Mouse (Mus musculus) neural tube, embryonic 13.5 days (tissue): ENCODE data around the gene Cep41. TPM values are rescaled to one million over a fixed set of nuclear protein-coding genes. Genes with fewer than 3 reads are reported as not detected.

Experiments
- ATAC-seq: fragments of 200-750 bp; cut with Nextera tagmentation; 2 replicates; pipeline ENCODE4 v1.8.0; 2017; ENCODE audit warnings: low read depth, mild to moderate bottlenecking, moderate TSS enrichment, moderate library complexity
- H3K27ac ChIP-seq: fragments of 300-500 bp; sonication (generic); replicated peaks from 2 replicates; pipeline ENCODE4 v1.5.1; 2015; ENCODE audit warnings: moderate library complexity, mild to moderate bottlenecking, inconsistent platforms
- H3K27me3 ChIP-seq: fragments of 300-500 bp; sonication (generic); 2 replicates; pipeline ENCODE4 v1.6.1; 2015; ENCODE audit warnings: mild to moderate bottlenecking, inconsistent platforms
- H3K36me3 ChIP-seq: fragments of 300-500 bp; sonication (generic); 2 replicates; pipeline ENCODE4 v1.6.1; 2015; ENCODE audit warnings: mild to moderate bottlenecking, inconsistent platforms
- H3K4me1 ChIP-seq: fragments of 300-500 bp; sonication (generic); replicated peaks from 2 replicates; pipeline ENCODE4 v1.6.1; 2015; ENCODE audit warnings: inconsistent platforms
- H3K4me2 ChIP-seq: fragments of 300-500 bp; sonication (generic); 2 replicates; pipeline ENCODE4 v1.6.1; 2015; ENCODE audit warnings: inconsistent platforms, mild to moderate bottlenecking, moderate library complexity
- H3K4me3 ChIP-seq: fragments of 300-500 bp; sonication (generic); 2 replicates; pipeline ENCODE4 v1.5.1; 2015; ENCODE audit warnings: mild to moderate bottlenecking, inconsistent platforms
- H3K9ac ChIP-seq: fragments of 300-500 bp; sonication (generic); 2 replicates; pipeline ENCODE4 v1.6.1; 2015; ENCODE audit warnings: moderate library complexity, mild to moderate bottlenecking, inconsistent platforms
- H3K9me3 ChIP-seq: fragments of 300-500 bp; sonication (generic); 2 replicates; pipeline ENCODE4 v1.6.1; 2016; ENCODE audit warnings: inconsistent platforms
- WGBS: fragments of 180-500 bp; shearing (Covaris S2); methylation state at CpG from one replicate; pipeline ENCODE4 v1.1.7; 2015; 5-methylcytosine and 5-hydroxymethylcytosine counted together
- polyA plus RNA-seq: library from polyadenylated mRNA; unstranded; fragments of >200 nt; fragmentation: Nextera tagmentation; extraction: Ambion mirVana; gene quantifications from 2 replicates; pipeline ENCODE4 v1.2.1, GENCODE M21; 2015

The Cep41 gene
- polyA plus RNA-seq, 1 experiment from 2014 or later, result 12.2 TPM

DNA sequence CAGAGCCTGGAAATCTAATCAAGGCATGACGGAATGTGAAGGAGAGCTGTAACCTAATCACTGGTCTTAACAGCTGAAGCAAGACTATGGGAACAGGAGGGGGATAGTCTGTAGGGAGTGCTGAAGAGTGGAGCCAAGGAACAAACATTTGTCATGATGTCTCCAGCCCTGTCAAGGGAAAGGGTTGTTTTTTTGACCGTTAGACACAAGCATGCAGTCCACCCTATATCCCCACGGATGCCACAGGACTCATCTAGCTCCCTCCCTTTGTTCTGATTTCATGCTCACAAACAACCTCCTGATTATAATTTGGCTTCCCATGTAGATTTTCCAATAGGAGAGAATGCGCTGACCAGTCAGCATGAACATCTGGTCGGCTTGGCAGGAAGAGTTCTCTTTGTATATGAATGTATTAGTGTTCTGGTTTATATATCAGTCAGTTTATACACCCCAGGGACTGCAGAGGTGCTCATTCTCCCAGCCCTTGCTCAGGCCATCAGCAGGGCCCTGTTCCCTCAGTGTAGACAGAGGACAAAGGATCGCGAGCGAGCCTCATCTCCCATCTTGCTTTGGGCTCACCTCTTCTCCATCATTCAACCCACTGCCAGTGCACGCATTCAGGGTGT lies 10.5 kb upstream of the Cep41 start:
- H3K4me3 ChIP-seq, result no peak overlapping the region
- no peak overlapping the region for H3K4me2 ChIP-seq
- no peak overlapping the region for H3K9ac ChIP-seq
- ATAC-seq, result no peak
- no peaks in the 10 kb centered on the region for H3K36me3 ChIP-seq
- peaks cover 4% of the 10 kb centered on the region for H3K4me1 ChIP-seq
- H3K9me3 ChIP-seq, result no peaks in the 10 kb centered on the region
- 88% methylated on average over 9 of the region's 9 CpGs for WGBS
- no peak overlapping the region for H3K27ac ChIP-seq
- no peaks in the 10 kb centered on the region for H3K27me3 ChIP-seq

DNA sequence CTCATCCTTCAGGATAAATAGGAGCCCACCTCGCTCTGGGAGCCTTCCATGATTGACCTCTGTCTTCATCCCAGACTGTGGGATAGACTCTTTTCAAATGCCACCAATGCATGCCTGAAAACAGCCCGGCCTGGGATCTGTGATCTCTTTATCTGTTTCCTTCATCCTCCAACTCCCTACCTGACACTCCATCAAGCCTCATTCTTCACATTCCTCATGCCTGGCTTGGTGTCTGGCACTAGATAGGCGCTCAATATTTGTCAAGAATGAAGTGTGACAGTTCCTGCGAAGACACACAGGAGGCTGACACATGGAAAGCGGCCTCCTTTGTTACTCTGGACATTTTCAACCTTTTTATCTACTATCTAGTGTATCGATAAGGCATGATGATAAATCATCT lies 9.9 kb upstream of the Cep41 start:
- Histone ChIP-seq H3K4me1 (no peaks in the 10 kb centered on the region), H3K27me3 (no peaks in the 10 kb centered on the region), H3K27ac (no peak overlapping the region), H3K9ac (no peak overlapping the region), H3K9me3 (no peaks in the 10 kb centered on the region), H3K4me3 (no peak overlapping the region), H3K4me2 (no peak overlapping the region), H3K36me3 (no peaks in the 10 kb centered on the region)
- WGBS, result 87% methylated on average over 6 of the region's 6 CpGs
- ATAC-seq, result no peak

DNA sequence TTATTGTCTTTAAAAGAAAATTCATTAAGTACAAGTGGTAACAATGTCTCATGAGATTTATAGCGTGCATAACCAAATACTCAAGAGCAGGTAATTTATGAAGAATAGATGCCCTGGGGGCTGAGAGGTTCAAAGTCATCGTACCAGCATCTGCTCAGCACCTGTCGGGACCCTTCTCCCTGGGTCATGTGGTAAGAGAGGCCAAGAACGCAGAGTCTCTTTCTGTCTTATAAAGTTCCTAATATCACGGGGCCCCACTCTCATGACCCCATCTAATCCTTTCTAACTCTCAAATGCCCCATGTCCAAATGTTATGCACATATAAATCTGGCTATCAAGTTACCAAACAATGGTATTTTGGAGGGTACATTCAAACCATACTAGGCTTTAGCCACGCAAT lies 9.3 kb upstream of the Cep41 start:
- no peaks in the 10 kb centered on the region for H3K4me1 ChIP-seq
- no peak overlapping the region for H3K27ac ChIP-seq
- H3K27me3 ChIP-seq, result no peaks in the 10 kb centered on the region
- H3K4me2 ChIP-seq, result no peak overlapping the region
- no peaks in the 10 kb centered on the region for H3K9me3 ChIP-seq
- WGBS, result 70% methylated on average over 6 of the region's 6 CpGs
- no peaks in the 10 kb centered on the region for H3K36me3 ChIP-seq
- no peak overlapping the region for H3K9ac ChIP-seq
- no peak overlapping the region for H3K4me3 ChIP-seq
- ATAC-seq, result no peak

DNA sequence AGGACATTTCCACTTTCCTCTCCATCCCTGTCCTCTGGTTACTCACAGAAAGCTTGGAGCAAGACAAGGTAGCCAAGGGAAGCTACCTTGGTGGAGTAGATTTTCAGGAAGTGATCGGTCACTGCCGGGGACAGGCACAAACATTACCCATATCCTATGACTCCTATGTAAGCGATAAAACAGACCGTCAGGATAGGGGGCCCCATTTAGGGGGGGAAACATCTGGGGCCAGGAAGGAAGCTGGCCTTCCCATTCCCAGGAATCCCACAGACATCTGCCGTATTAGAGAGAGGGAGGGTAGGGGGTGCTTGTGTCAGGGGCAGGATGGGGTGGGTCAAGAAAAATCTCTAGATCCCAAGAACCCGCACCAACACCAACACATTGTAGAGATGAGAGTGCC lies 6.6 kb upstream of the Cep41 start:
- Histone ChIP-seq H3K9me3 (no peaks in the 10 kb centered on the region), H3K4me3 (no peak overlapping the region), H3K4me1 (no peaks in the 10 kb centered on the region), H3K9ac (no peak overlapping the region), H3K36me3 (no peaks in the 10 kb centered on the region), H3K27me3 (no peaks in the 10 kb centered on the region), H3K4me2 (no peak overlapping the region), H3K27ac (0 out of 2 replicates have a peak overlapping the region, but pooled peaks have one; percentile 20)
- ATAC-seq, result no peak
- 76% methylated on average over 6 of the region's 6 CpGs for WGBS

DNA sequence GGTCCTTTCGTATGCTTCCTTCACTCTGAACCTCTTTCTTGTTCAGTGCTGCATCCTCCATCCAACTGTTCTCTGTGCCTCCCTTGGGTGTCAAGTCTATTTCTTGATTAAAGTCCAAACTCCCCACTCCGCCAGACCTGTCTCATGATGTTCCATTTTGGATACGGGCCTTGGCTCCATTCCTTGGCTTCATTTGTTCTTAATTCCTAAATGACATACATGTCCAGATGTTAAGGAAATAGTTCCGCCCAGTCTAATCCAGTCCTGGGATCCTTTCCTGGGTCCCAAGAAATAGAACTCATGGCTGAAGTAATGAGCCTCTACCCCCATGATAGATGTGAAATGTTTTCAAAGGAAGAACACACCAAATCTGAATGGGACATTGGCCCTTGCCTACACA lies 4.5 kb upstream of the Cep41 start:
- Histone ChIP-seq H3K4me2 (no peak overlapping the region), H3K4me3 (no peak overlapping the region), H3K27me3 (no peaks in the 10 kb centered on the region), H3K4me1 (peaks cover 10% of the 10 kb centered on the region), H3K9me3 (no peaks in the 10 kb centered on the region), H3K36me3 (no peaks in the 10 kb centered on the region), H3K27ac (no peak overlapping the region), H3K9ac (no peak overlapping the region)
- no peak for ATAC-seq
- WGBS, result 89% methylated on average over 4 of the region's 4 CpGs

DNA sequence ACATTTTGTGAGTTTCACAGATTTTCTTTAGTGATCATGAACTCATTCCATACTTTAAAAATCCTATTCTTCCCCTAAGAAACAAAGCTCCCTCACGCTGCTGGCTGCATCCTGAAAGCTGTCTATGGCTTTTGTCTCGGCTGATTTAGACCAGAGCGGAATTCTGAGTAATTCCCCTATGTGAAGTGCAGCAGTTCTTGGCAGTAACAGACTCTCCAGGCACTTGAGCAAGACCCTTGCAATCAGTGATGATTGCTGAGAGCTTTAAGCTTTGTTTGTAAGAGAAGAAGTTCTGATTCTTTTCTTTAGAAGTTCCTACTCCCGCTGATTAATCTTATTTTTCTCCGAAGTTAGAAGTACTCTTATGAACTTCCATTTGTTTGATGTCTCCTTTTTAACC lies 3.9 kb upstream of the Cep41 start:
- H3K27me3 ChIP-seq, result no peaks in the 10 kb centered on the region
- H3K4me3 ChIP-seq, result no peak overlapping the region
- WGBS, result 35% methylated on average over 5 of the region's 5 CpGs
- H3K4me2 ChIP-seq, result no peak overlapping the region
- H3K9me3 ChIP-seq, result no peaks in the 10 kb centered on the region
- H3K9ac ChIP-seq, result no peak overlapping the region
- 0 out of 2 replicates have a peak overlapping the region, but pooled peaks have one; percentile 13 for H3K27ac ChIP-seq
- no peaks in the 10 kb centered on the region for H3K36me3 ChIP-seq
- no peak for ATAC-seq
- H3K4me1 ChIP-seq, result peaks cover 15% of the 10 kb centered on the region

DNA sequence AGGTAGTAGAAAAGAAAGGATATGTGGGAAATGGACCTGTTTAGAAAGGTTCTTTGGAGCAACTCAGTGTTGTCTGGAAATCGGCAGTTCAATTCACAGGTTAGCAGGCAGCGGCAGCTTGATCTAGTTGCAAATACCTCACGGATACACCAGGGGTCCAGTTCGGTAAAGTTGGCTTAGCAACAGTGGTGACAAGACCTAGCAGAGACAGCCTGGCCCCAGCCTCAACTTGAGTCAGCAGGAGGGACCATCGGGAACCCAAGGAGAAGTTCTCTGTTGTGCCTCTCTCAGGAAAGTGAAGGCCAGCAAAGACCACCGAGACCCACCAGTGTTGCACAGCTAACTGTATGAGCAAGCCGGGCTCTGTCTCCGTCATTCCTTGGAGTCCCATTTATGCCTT lies 1.6 kb upstream of the Cep41 start:
- H3K27me3 ChIP-seq, result no peaks in the 10 kb centered on the region
- no peak for ATAC-seq
- no peak overlapping the region for H3K4me3 ChIP-seq
- peaks cover 15% of the 10 kb centered on the region for H3K4me1 ChIP-seq
- no peak overlapping the region for H3K27ac ChIP-seq
- WGBS, result 91% methylated on average over 8 of the region's 8 CpGs
- H3K4me2 ChIP-seq, result no peak overlapping the region
- no peak overlapping the region for H3K9ac ChIP-seq
- H3K36me3 ChIP-seq, result no peaks in the 10 kb centered on the region
- H3K9me3 ChIP-seq, result no peaks in the 10 kb centered on the region

DNA sequence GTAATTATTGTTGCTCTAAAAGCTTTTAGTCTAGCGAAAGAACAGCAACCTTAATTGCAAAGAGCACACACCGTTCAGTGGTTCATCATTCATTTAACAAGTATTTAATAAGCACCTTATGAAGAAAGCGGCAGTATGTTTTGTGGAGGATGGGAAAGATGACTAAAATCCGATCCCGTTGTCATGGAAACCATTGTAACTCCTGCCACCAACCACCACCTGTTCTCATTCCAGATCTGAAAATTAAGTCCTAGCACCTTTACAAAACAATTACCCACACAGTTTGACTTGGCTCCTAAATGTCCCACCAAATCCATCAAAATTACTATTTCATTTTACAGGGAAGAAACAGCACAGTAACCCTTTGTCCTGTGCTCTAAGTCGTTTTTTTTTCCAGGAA lies 660 bp upstream of the Cep41 start:
- Histone ChIP-seq H3K4me1 (peaks cover 15% of the 10 kb centered on the region), H3K9me3 (no peaks in the 10 kb centered on the region), H3K4me3 (peak overlapping the region; percentile 59), H3K36me3 (no peaks in the 10 kb centered on the region), H3K27me3 (no peaks in the 10 kb centered on the region), H3K4me2 (peak overlapping the region; percentile 56), H3K9ac (peak overlapping the region; percentile 43; the same call in 1 of the 2 replicates), H3K27ac (peak overlapping the region; percentile 56)
- peak; percentile 13 for ATAC-seq
- 35% methylated on average over 6 of the region's 6 CpGs for WGBS

DNA sequence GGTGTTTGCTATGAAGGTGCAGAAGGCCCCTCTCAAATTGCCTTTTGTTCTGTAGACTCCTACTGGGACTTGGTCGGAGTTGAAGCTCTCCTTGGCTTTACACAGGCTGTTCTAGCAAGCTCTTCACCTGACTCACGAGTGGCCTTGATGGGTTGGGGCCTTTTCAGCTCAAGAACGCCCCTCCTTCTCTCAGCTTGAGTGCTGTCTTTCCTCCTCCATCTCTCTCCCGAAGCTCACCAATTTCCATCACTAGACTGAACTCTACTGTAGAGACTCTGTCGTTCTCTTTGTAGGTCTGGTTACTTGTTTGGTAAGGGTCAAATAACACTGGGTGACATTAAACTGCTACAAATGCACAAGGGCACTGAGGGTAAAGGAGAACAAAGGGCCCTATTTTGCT lies 723 bp downstream of the Cep41 start:
- H3K4me1 ChIP-seq, result peaks cover 15% of the 10 kb centered on the region
- no peaks in the 10 kb centered on the region for H3K36me3 ChIP-seq
- H3K27ac ChIP-seq, result peak overlapping the region; percentile 92
- no peaks in the 10 kb centered on the region for H3K27me3 ChIP-seq
- no peaks in the 10 kb centered on the region for H3K9me3 ChIP-seq
- H3K9ac ChIP-seq, result peak overlapping the region; percentile 73
- peak overlapping the region; percentile 59 for H3K4me3 ChIP-seq
- ATAC-seq, result no peak; the same call in 1 of the 2 replicates
- 78% methylated on average over 5 of the region's 5 CpGs for WGBS
- H3K4me2 ChIP-seq, result peak overlapping the region; percentile 56

DNA sequence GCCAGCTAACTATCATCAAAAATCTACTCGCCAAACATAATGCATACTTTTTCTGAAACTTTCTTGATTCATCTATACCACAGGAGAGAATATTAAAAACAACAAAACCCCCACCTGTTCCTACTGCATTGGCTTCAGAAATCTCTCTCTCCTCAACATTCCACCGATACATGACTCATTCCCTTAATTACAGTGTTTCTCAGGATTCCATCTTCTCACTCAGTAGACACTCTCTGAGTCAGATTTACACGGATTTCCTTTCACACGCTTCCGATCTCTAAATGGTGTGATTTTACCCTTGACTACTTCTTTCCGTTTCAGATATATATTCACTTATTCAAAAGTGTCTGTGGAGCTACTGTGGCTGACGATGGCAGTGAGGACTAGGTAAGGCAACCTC lies 6.4 kb downstream of the Cep41 start:
- no peak overlapping the region for H3K27ac ChIP-seq
- H3K9me3 ChIP-seq, result no peaks in the 10 kb centered on the region
- H3K4me1 ChIP-seq, result peaks cover 10% of the 10 kb centered on the region
- 90% methylated on average over 7 of the region's 7 CpGs for WGBS
- no peak overlapping the region for H3K4me2 ChIP-seq
- H3K9ac ChIP-seq, result no peak overlapping the region
- no peak for ATAC-seq
- H3K36me3 ChIP-seq, result no peaks in the 10 kb centered on the region
- no peak overlapping the region for H3K4me3 ChIP-seq
- H3K27me3 ChIP-seq, result no peaks in the 10 kb centered on the region

DNA sequence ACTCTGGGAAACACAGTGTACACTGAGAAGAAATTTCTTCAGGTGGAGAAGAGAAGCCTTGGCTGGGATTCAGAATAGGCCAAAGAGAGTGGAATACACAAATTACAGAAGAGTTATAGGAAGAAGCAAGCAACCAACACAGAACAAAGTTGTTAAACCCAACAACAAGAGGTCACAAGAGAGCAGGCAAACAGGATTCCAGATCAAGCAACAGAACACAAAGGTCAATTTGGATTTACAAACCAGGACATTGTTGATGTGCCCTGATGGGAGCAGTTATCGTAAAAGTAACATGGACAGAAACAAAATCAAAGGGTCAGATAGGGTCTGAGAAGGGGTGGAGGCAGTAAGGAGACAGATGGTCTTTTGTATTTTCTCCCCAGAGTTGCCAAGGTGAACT lies 9.0 kb downstream of the Cep41 start:
- no peak for ATAC-seq

DNA sequence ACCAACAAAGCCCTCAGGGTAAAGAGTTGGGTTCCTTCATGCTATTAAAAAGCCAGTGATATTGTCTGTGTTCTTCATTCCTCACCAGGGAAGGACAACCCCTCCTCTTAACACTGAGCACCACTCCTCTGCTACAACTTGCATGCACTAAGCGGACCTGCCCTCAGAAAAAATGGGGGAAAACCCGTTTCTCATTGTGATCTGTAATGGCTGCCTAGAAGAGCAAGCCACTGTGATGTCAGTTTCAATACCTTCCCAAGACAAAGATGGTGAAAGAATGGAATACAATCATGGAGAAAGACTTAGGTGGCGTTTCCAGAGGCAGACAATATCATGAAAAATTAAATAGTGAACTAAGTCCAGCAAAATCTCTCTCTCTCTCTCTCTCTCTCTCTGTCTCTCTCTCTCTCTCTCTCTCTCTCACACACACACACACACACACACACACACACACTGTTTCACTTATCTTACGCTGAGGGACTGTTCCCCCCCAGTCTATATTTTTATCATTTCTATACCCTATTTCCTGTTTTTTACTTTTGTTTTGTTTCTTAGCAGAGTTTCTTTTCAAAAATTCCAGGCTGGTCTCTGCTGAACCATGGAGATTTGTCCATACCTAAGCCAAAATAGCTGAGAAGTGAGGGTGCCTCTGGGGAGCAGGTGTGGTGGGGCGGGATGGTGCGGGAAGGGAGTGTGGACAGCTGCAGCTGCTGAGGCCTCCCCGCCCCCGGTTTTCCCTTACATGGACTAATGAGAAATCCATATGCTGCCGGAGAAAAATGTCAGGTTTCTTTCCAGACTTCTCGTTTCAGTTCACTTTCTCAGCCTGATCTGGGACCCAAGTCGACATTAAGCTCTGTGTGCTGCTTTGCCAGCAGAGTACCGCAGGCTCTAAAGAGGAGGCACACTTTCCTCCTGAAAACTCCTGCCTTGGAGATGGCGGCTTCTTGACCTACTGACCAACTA lies 11.3 kb downstream of the Cep41 start:
- Histone ChIP-seq H3K27ac (peak overlapping the region; percentile 64; the same call in 1 of the 2 replicates), H3K9me3 (no peaks in the 10 kb centered on the region), H3K4me1 (peaks cover 26% of the 10 kb centered on the region), H3K36me3 (no peaks in the 10 kb centered on the region), H3K4me3 (no peak overlapping the region), H3K4me2 (no peak overlapping the region), H3K27me3 (no peaks in the 10 kb centered on the region), H3K9ac (0 out of 2 replicates have a peak overlapping the region, but pooled peaks have one; percentile 26)
- WGBS, result 60% methylated on average over 13 of the region's 13 CpGs
- no peak for ATAC-seq

More for the DNA sequence above, 9.0 kb downstream of the Cep41 start:
- no peak overlapping the region for H3K4me3 ChIP-seq
- H3K4me1 ChIP-seq, result peaks cover 15% of the 10 kb centered on the region
- no peaks in the 10 kb centered on the region for H3K9me3 ChIP-seq
- no peak overlapping the region for H3K4me2 ChIP-seq
- no peak overlapping the region for H3K9ac ChIP-seq
- no peaks in the 10 kb centered on the region for H3K36me3 ChIP-seq
- no peak overlapping the region for H3K27ac ChIP-seq
- H3K27me3 ChIP-seq, result no peaks in the 10 kb centered on the region
- 61% methylated on average over 1 of the region's 1 CpGs for WGBS
